Mouse (Mus musculus) forebrain, embryonic 16.5 days (tissue): ENCODE data around the gene Iqcc. TPM values are rescaled to one million over a fixed set of nuclear protein-coding genes. Genes with fewer than 3 reads are reported as not detected.
A peak's percentile ranks its signal among the peaks of the same experiment; 100 is the strongest.

Experiments used
- ATAC-seq: fragments of 200-750 bp; cut with Nextera tagmentation; 2 replicates; pipeline ENCODE4 v1.8.0; 2017; ENCODE audit warnings: mild to moderate bottlenecking, moderate library complexity
- H3K27ac ChIP-seq: fragments of 300-500 bp; sonication (generic); 2 replicates; pipeline ENCODE4 v1.5.1; 2014; ENCODE audit warnings: low read length, control low read depth
- H3K27me3 ChIP-seq: fragments of 300-500 bp; sonication (generic); replicated peaks from 2 replicates; pipeline ENCODE4 v1.6.1; 2014; ENCODE audit warnings: low read length; ENCODE audit not compliant: control insufficient read depth, insufficient read depth
- H3K36me3 ChIP-seq: fragments of 300-500 bp; sonication (generic); 2 replicates; pipeline ENCODE4 v1.6.1; 2014; ENCODE audit not compliant: control insufficient read depth, insufficient read depth
- H3K4me1 ChIP-seq: fragments of 300-500 bp; sonication (generic); replicated peaks from 2 replicates; pipeline ENCODE4 v1.6.1; 2014; ENCODE audit warnings: low read length; ENCODE audit not compliant: control insufficient read depth, insufficient read depth
- H3K4me2 ChIP-seq: fragments of 300-500 bp; sonication (generic); 2 replicates; pipeline ENCODE4 v1.6.1; 2014; ENCODE audit warnings: mild to moderate bottlenecking, low read length, control low read depth
- H3K4me3 ChIP-seq: fragments of 300-500 bp; sonication (generic); replicated peaks from 2 replicates; pipeline ENCODE4 v1.5.1; 2014; ENCODE audit warnings: mild to moderate bottlenecking, low read length, control low read depth
- H3K9ac ChIP-seq: fragments of 300-500 bp; sonication (generic); replicated peaks from 2 replicates; pipeline ENCODE4 v1.6.1; 2014; ENCODE audit warnings: low read depth, low read length, control low read depth
- H3K9me3 ChIP-seq: fragments of 300-500 bp; sonication (generic); 2 replicates; pipeline ENCODE4 v1.6.1; 2016; ENCODE audit warnings: low read length; ENCODE audit not compliant: control insufficient read depth
- WGBS: fragments of 180-500 bp; shearing (Covaris S2); extraction: QIAGEN DNeasy Blood & Tissue Kit; methylation state at CpG from one replicate; pipeline ENCODE4 v1.1.7; 2014; 5-methylcytosine and 5-hydroxymethylcytosine counted together
- polyA plus RNA-seq: library from polyadenylated mRNA; unstranded; fragments of >200 nt; fragmentation: Nextera tagmentation; extraction: Ambion mirVana; gene quantifications from 2 replicates; pipeline ENCODE4 v1.2.1, GENCODE M21; 2015

The Iqcc gene
- 30.7 and 37.0 TPM in 2 replicates for polyA plus RNA-seq

GRCm38 (mm10) chr4:129618786-129619691, at the start of gene Iqcc:
Gene Iqcc (minus strand): TSS chr4:129619099.
- Histone ChIP-seq H3K4me1 (peaks cover 38% of the 10 kb centered on the region), H3K9me3 (no peaks in the 10 kb centered on the region), H3K27me3 (no peaks in the 10 kb centered on the region), H3K4me2 (peak within 1 kb of the TSS; percentile 78), H3K9ac (peak within 1 kb of the TSS; percentile 92), H3K27ac (peak within 1 kb of the TSS; percentile 92), H3K4me3 (peak within 1 kb of the TSS; percentile 74), H3K36me3 (no peaks in the 10 kb centered on the region)
- peak; percentile 91 for ATAC-seq
- WGBS = 5% methylated on average over 43 of the region's 44 CpGs

GRCm38 (mm10) chr4:129662255-129662813, 43.4 kb upstream of the Iqcc start:
- H3K27ac ChIP-seq = no peak overlapping the region
- no peaks in the 10 kb centered on the region for H3K27me3 ChIP-seq
- no peak overlapping the region for H3K4me3 ChIP-seq
- ATAC-seq = no peak
- H3K4me1 ChIP-seq = no peaks in the 10 kb centered on the region
- no peaks in the 10 kb centered on the region for H3K9me3 ChIP-seq
- H3K4me2 ChIP-seq = no peak overlapping the region
- peaks cover 14% of the 10 kb centered on the region for H3K36me3 ChIP-seq
- H3K9ac ChIP-seq = no peak overlapping the region
- WGBS = 89% methylated on average over 3 of the region's 3 CpGs

- H3K9me3 ChIP-seq = no peaks in the 10 kb centered on the region
- 88% methylated on average over 3 of the region's 3 CpGs for WGBS
- no peaks in the 10 kb centered on the region for H3K27me3 ChIP-seq
- no peak overlapping the region for H3K4me2 ChIP-seq
- H3K9ac ChIP-seq = no peak overlapping the region
- no peaks in the 10 kb centered on the region for H3K4me1 ChIP-seq
- H3K27ac ChIP-seq = no peak overlapping the region
- no peak for ATAC-seq
- no peak overlapping the region for H3K4me3 ChIP-seq
- peaks cover 17% of the 10 kb centered on the region for H3K36me3 ChIP-seq
Observed at GRCm38 (mm10) chr4:129661584-129661983, 42.7 kb upstream of the Iqcc start.

- H3K4me1 ChIP-seq = no peaks in the 10 kb centered on the region
- H3K4me2 ChIP-seq = no peak overlapping the region
- no peaks in the 10 kb centered on the region for H3K27me3 ChIP-seq
- H3K27ac ChIP-seq = no peak overlapping the region
- no peak overlapping the region for H3K9ac ChIP-seq
- H3K4me3 ChIP-seq = no peak overlapping the region
- no peak for ATAC-seq
- H3K36me3 ChIP-seq = peaks cover 54% of the 10 kb centered on the region
- no peaks in the 10 kb centered on the region for H3K9me3 ChIP-seq
- 89% methylated on average over 14 of the region's 14 CpGs for WGBS
Observed at GRCm38 (mm10) chr4:129654770-129655169, 35.9 kb upstream of the Iqcc start.

- Histone ChIP-seq H3K4me3 (no peak overlapping the region), H3K9me3 (no peaks in the 10 kb centered on the region), H3K27ac (no peak overlapping the region), H3K4me1 (no peaks in the 10 kb centered on the region), H3K36me3 (peaks cover 49% of the 10 kb centered on the region), H3K4me2 (no peak overlapping the region), H3K27me3 (no peaks in the 10 kb centered on the region), H3K9ac (no peak overlapping the region)
- WGBS = 96% methylated on average over 8 of the region's 8 CpGs
- ATAC-seq = no peak
Observed at GRCm38 (mm10) chr4:129650359-129650758, 31.5 kb upstream of the Iqcc start.

GRCm38 (mm10) chr4:129648656-129649055, 29.8 kb upstream of the Iqcc start:
- Histone ChIP-seq H3K4me1 (no peaks in the 10 kb centered on the region), H3K4me3 (no peak overlapping the region), H3K27me3 (no peaks in the 10 kb centered on the region), H3K27ac (no peak overlapping the region), H3K9me3 (no peaks in the 10 kb centered on the region), H3K36me3 (peaks cover 33% of the 10 kb centered on the region), H3K9ac (no peak overlapping the region), H3K4me2 (no peak overlapping the region)
- WGBS = 96% methylated on average over 1 of the region's 1 CpGs
- no peak for ATAC-seq

- no peak overlapping the region for H3K4me2 ChIP-seq
- H3K4me3 ChIP-seq = no peak overlapping the region
- H3K27ac ChIP-seq = no peak overlapping the region
- no peaks in the 10 kb centered on the region for H3K27me3 ChIP-seq
- H3K9ac ChIP-seq = no peak overlapping the region
- H3K9me3 ChIP-seq = no peaks in the 10 kb centered on the region
- H3K4me1 ChIP-seq = peaks cover 6% of the 10 kb centered on the region
- WGBS = 85% methylated on average over 6 of the region's 6 CpGs
- peaks cover 15% of the 10 kb centered on the region for H3K36me3 ChIP-seq
- ATAC-seq = no peak
Observed at GRCm38 (mm10) chr4:129645204-129645603, 26.3 kb upstream of the Iqcc start.

GRCm38 (mm10) chr4:129641756-129642155, 22.9 kb upstream of the Iqcc start:
- Histone ChIP-seq H3K27ac (no peak overlapping the region), H3K27me3 (no peaks in the 10 kb centered on the region), H3K36me3 (peaks cover 11% of the 10 kb centered on the region; the same call in 1 of the 2 replicates), H3K4me2 (peak overlapping the region; percentile 27), H3K9ac (no peak overlapping the region), H3K4me1 (peaks cover 30% of the 10 kb centered on the region), H3K4me3 (no peak overlapping the region; the same call in 1 of the 2 replicates), H3K9me3 (no peaks in the 10 kb centered on the region)
- 36% methylated on average over 5 of the region's 5 CpGs for WGBS
- no peak for ATAC-seq

- Histone ChIP-seq H3K4me3 (peak within 1 kb of the TSS; percentile 67), H3K27me3 (no peaks in the 10 kb centered on the region), H3K9ac (peak within 1 kb of the TSS; percentile 71), H3K27ac (peak within 1 kb of the TSS; percentile 94), H3K4me2 (peak within 1 kb of the TSS; percentile 81), H3K4me1 (peaks cover 30% of the 10 kb centered on the region), H3K36me3 (peaks cover 14% of the 10 kb centered on the region; the same call in 1 of the 2 replicates), H3K9me3 (no peaks in the 10 kb centered on the region)
- ATAC-seq = peak; percentile 96
- WGBS = under 1% methylated on average over 55 of the region's 60 CpGs
Observed at GRCm38 (mm10) chr4:129640638-129641467, 22.0 kb upstream of the Iqcc start, which contains the start of gene Txlna. Gene Txlna (minus strand): TSS chr4:129641065.
